Mouse (Mus musculus): ENCODE measurements around the gene Dnajb1.

Dnajb1 gene

DNA sequence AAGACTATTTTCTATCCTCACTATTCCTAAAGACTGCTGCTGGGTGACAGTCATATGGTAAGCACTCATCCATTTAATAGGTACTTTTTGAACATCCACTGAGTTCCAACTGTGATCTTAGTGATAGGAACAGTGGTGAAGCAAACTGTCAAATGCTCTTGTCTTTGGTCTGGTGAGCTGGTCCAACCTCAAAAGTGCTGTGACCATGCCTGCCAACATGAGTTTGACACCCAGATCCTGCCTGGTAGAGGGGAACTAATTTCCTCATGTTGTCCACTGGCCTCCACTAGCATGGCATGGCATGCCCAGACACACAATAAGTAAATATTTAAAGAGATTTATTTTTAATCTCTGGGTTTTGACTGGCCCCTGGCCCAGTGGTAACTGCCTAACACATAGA is 8.6 kb downstream of the Dnajb1 start:
- no peak for DNase-seq

DNA sequence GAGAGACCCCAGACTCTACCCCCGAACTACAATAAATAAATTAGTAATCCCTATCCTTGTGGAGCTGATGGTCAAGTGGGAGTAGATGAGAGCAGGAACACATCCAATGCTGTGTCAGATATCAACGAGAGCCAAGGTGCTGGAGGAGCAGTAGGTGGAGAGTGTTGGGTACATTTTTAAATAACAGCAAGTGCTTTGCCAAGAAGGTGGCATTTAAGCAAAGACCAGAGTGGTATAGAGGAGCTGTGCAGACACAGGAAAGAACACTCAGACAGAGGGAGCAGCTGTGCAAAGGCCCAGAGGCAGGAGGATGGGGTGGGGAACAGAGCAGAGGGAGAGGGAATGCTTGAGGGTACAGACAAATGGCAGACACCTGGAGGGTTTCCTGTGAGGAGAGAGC is 9.1 kb downstream of the Dnajb1 start:
- DNase-seq = no peak

DNA sequence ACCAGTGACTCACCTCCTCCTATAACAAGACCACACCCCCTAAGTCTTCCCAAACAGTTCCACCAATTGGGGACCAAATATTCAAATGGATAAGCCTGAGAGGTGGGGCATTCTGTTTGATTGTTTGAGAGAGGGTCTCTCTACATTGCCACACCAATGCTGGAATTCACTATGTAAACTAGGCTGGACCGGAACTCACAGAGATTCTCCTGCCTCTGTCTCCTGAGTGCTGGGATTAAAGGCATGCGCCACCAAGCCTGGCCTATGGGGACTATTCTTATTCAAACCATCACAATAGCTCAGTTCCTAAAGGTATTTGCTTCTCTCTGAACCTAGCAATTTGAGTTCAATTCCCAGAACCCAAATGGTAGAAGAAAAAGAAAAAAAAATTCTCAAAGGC is 10.6 kb downstream of the Dnajb1 start:
- no peak for DNase-seq

DNA sequence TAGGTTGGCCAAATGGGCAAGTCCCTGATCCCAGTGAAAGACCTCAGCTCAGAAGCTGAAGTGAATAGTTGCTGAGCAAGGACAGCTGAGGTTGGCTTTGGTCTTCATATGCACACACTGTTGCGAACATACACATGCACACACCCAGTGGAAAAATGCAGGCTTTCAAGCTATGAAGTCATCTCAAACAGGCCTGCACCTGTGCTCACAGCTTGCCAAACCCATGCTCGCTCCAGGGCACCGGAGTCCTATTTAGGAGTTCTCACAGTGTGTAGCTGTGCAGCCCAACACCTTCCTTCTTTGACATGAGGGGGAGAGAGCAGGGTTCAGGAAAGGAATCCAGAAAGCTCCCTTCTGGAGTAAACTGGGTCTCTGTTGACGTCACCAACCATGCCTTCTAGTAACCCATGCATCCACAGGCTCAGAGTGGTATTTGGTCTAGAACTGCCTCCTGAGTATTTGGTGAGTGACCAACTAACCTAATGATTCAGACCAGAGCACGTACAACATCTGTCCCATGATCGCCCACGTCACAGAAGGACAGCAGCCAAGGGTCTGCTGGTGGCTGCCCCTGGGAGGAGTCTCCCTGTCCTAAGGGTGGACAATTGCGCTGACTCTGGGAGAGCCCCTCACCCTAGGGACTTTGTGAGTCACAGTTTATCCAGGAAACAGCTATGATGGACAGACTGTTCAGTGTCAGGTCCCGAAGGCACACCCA is 11.7 kb downstream of the Dnajb1 start:
- DNase-seq = no peak

- DNase-seq = no peak
These were observed 13.8 kb downstream of the Dnajb1 start for GRCm38 (mm10) chr8:83621691-83622388.

- peak; percentile 93 for DNase-seq
These were observed 14.5 kb downstream of the Dnajb1 start for GRCm38 (mm10) chr8:83622389-83622989.

- no peak for DNase-seq
These were observed 15.6 kb downstream of the Dnajb1 start for GRCm38 (mm10) chr8:83623549-83623948.

DNA sequence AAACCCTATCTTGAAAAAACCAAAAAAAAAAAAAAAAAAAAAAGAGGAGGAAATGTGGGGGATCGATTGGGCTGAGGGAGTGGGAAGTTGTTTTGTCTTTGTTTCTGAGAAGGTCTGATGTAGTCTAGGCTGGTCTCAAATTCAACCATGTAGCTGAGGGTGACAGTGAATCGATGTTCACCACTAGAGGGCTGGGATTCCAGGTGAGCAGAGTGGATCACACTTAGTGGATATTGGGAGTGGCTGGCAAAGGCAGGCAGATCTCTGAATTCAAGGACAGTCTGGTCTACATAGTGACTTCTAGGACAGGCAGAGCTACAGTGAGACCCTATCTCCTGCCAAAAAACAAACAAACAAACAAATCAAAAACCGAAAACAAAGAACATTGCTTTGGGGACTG is 16.7 kb downstream of the Dnajb1 start:
- DNase-seq = peak; percentile 62

DNA sequence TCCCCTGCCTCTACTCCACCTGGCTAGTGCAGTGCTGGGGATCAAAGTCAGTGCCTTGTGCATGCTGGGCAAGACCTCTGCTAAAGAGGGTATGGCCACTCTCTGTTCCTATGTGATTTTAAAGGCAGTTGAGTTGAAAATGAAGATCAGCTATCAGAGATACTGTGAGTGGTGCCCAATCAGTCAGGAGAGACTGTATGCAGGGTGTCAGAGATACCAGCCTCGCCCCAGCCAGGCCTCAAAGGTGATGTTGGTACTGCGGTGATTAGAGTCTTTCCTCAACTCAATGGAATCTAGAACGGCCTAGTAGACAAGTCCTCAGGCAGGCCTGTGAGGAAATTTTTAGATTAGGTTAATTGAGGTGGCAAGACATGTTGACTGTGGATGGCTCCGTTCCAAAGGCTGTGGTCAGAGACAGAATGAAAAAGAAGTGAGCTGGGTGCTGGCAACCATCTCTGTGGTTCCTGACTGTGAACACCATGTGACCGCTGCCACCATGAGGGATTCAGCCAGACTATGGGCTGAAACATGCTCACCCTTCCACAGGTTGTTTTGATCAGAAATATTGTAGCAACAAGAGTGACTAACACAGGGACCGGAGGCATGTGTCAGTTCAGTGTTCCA is 17.8 kb downstream of the Dnajb1 start:
- no peak for DNase-seq

- no peak for DNase-seq
These were observed 24.2 kb downstream of the Dnajb1 start for GRCm38 (mm10) chr8:83632083-83632707.

- DNase-seq = no peak
These were observed 30.9 kb downstream of the Dnajb1 start for GRCm38 (mm10) chr8:83638856-83639255.

GRCm38 (mm10) chr8:83639649-83640048 is 31.7 kb downstream of the Dnajb1 start:
- no peak for DNase-seq

- no peak for DNase-seq
These were observed 39.5 kb downstream of the Dnajb1 start for GRCm38 (mm10) chr8:83647511-83647910.

DNA sequence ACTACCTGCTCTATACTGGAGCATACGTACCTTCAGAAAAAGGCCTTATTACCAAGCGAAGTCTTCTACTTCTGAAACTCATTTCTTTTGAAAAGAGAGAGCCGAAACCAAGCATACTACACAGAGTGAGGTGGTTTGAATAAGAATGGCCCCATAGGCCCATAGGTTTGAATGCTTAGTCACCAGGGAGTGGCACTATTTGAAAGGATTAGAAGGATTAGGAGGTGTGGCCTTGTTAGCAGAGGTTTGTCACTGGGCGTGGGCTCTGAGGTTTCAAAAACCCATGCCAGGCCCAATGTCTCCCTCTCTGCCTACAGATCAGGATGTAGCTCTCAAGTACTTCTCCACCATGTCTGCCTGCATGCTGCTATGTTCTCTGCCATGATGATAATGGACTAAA is 40.0 kb downstream of the Dnajb1 start:
- DNase-seq = no peak

- DNase-seq = no peak
These were observed 41.7 kb downstream of the Dnajb1 start for GRCm38 (mm10) chr8:83649699-83650098.

DNA sequence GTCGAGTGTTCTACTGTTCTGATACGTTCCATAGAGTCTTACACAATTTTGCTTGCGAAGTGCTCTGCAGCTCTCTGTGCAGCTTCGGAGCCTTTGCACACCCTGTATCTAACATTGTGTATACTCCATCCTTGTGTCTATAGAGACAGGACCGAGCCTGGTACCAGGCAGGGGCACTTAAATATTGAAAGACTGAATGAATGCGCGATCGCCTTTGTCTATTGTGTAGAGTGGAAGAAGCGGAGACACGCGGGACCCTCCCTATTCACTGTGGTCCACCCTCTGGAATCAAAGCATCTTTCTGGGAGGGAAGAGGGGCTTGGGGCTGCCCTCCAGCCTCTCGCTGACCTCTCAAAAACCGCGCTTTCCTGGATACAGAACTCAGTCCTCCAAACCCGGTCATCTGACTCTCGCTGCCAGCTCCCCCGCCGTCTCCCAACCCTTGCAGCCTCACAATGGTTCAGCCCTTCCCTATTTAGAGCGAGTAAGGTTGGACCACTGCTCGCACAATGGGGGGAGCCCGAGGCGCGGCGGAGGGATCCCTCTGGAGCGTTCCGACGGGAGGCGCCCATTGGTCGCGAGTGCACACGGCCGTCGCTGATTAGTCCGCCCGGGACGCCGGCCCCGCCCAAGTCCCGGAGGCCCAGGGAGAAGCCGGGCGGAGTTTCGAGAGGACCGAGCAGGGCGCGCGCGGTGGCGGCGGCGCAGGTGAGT is 44.2 kb downstream of the Dnajb1 start, which contains the start of gene Gipc1:
Gene Gipc1, plus strand, starts transcription at position 648 of the 714 bp plus-strand sequence.
- DNase-seq = peak; percentile 98

GRCm38 (mm10) chr8:83652744-83653661 is 45.0 kb downstream of the Dnajb1 start:
- DNase-seq = peak; percentile 59

- no peak for DNase-seq
These were observed 45.6 kb downstream of the Dnajb1 start for GRCm38 (mm10) chr8:83653662-83654017.

DNA sequence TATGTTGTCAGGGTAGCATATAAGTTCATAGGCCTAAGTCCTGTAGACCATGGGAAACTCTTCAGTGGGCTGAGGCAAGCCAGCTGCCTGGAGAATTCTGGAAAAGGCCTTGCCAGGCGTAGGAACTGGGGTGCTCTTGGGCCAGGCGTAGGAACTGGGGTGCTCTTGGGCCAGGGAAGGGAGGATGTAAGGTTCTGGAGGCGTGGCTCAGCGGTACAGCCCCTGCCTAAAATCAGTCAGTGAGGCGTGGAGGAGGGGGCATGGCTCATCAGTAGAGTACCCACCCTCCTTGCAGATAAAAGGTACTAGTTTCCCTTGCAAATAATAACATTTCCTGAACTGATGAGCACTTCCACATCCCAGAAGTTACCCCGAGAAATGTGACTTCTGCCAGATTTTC is 46.7 kb downstream of the Dnajb1 start:
- DNase-seq = no peak

DNA sequence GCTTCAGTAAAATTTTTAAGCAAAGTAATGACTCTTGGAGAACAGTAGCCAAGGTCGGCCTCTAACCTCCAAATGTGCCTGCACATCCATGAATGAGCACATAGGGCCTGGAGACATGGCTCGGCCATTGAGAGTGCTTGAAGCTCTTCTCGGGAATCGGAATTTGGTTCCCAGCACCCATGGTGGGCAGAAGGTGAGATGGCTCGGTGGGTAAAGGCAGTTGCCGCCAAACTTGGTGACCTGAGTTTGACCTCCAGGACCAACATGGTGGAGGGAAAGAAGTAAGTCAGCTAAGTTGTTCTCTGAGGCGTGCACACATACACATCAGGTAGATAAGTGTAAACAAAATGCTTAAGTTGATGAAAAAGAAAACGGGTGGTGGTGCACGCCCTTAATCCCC is 48.0 kb downstream of the Dnajb1 start:
- DNase-seq = no peak

GRCm38 (mm10) chr8:83656484-83657246 is 48.7 kb downstream of the Dnajb1 start:
- DNase-seq = peak; percentile 78
